Mouse (Mus musculus): Measurements from ENCODE around the gene Snx3.

Gene Snx3

GRCm38 (mm10) chr10:42579475-42580130 is 77.8 kb downstream of the Snx3 start:
- DNase-seq, result no peak

DNA sequence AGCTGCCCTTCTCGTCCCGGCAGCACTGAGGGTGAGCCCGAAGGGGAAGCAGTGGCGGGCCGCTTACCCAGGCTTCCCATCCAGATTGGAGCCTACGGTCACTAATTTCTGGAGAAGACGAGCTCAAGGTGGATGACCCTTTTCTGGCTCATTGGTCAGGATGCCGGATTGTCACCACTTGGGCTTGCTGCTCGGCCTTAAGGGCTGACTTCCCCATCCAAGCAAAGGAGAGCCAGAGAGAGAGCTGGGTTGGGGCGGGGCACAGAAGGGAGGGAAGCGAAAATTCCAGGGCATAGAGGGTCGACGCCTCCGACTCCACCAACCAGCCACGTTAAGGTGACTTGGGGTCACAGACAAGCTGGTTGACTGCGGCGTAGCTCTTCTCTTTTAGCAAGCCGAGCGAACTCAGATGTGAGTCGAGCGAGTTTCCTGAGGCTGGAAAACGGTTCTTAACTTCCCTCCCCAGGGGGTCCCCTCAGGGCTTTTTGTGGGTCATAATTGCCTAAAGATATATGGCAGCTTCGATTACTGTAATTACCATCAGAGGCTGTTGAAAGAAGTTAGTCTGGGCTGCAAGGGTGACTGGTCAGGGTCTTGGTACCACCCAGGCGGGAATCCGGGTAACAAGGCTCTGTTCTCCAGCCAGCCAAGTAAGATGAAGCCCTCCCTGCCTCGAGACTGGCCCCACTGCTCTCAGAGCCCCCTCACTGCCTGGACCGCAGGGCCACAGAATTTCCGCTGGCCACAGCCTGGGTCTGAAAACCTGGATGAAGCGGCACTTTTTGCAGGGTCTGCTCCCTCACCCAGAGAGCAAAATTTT is 78.5 kb downstream of the Snx3 start:
- no peak for DNase-seq

- DNase-seq, result no peak
Observed at GRCm38 (mm10) chr10:42580951-42581277, 79.1 kb downstream of the Snx3 start.

DNA sequence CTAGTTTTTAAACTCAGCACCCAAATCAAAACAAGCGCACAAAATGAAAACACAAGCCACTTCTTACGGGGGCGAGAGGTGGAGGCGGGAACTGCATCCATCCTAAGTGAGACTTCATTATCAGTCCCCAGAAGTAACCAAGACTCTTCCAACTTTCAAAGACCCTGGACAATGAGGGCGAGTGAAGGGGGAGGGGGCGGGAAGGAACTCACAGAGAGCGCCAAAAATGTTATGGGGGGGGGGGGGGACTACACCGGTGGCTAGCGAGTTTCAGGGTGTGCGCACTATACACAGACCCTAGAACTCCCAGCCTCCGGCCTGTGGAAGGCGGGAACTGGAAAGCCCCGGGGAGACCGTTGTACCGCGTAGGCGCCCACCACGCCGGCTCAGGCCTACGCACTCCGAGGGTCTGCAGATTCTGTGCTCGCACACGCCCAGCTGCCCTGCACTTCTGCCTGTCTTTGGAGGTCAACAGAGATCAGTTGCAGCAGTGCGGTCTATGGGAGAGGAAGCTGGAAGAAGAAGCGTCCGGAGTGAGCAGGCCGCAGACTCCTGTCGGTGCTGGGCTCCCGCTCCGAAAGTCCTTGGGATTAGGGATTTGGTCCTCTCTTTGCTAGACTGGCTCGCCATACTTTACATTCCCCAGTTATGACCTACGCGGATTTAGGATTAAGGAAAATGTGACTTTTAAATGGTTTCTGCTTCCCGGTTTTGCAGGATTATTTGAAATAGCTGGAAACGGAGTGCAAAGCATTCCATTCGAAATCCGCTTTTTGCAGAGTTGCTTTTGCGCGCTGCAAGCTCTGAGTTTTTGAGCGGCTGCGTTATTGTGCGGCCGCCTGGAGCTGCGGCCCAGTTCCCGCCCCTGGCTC is 80.1 kb downstream of the Snx3 start:
- no peak for DNase-seq

GRCm38 (mm10) chr10:42582566-42583110 is 80.8 kb downstream of the Snx3 start:
- DNase-seq, result no peak

- DNase-seq, result no peak
Observed at GRCm38 (mm10) chr10:42583157-42583872, 81.5 kb downstream of the Snx3 start, which contains the start of the genes Nr2e1 and Ostm1. Gene Nr2e1 (minus strand): TSS chr10:42583632. Gene Ostm1 (plus strand): TSS chr10:42583822.

DNA sequence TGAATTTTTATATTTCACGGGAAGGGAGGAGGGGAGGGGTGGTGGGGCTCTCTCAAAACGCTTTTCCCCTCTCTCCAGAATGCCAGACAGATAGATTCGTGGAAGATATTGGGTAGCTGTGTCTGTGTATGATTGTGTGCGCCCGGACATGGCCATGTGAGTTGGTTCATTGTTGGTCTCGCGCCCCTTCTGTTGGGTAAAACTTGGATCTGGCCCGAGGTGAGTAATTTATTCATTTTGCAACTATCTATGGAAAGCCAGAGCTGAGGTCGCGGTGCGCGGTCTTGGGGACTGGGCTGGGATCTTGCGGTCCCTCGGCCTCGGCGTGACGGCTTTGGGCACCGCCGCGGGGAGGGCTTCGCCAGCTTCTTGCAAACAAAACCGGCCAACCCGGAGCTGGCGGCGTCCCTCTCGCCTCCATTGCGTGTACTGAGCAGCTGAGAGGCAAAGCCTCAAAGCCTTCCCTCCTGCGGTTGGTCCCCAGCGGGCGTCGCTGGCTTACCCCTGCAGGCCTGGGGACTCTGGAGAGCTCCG is 82.1 kb downstream of the Snx3 start:
- no peak for DNase-seq

DNA sequence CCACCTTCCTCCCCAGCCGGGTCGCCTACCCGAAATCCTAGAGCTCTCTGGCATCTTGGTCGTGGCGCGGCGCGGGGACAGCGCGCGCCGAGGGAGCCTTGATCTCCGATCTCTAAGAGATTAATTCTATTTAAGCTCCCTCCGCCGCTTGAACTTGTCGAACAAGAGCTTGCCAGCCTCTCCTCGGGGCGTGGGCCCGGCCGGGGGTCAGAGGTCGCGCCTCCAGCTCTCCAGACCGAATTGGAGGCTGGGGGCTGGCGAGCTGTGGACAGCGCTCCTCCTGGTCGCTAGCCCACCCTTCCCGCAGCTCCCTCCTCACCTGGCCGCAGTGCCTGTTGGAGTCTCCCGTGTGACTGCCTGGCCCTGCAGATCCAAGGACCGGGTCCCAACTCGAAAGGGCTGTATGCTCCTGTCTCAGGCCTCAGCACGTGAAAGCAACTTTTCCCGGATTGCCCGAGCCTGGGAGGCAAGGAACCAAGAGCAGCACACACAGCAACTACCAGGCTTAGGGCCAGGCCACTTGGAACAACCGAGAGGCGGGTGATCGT is 82.7 kb downstream of the Snx3 start:
- DNase-seq, result no peak

All from spleen, adult 18-20 months (tissue).